Mouse (Mus musculus) left cerebral cortex, postnatal 36 days (tissue): ENCODE results near the gene Trmt61a. TPM values are rescaled to one million over a fixed set of nuclear protein-coding genes. Genes with fewer than 3 reads are reported as not detected.
A peak's percentile ranks its signal among the peaks of the same experiment; 100 is the strongest.
"Not testable (repeated sequence)": the region's sequence is repeated elsewhere in the genome, so short reads cannot be mapped to it uniquely, and the experiment has no call there.

Source experiments
- DNase-seq, 2 experiments: peaks; one replicate each; pipeline ENCODE4 v3.0.0; 2021 to 2022; ENCODE audit warnings: low spot score in 2 of 2, mixed read lengths in 1 of 2
- intact Hi-C: fragments of 180-260 bp; cut with DNase I; formaldehyde crosslinking; loops from one replicate; pipeline ENCODE4 v1.15.1; 2025
- total RNA-seq, 2 experiments: library from RNA; stranded (reverse); gene quantifications; 2 replicates each; pipeline ENCODE4 v1.2.3; 2021

The Trmt61a gene
- total RNA-seq = 10 to 100 TPM; 16.9 to 22.0 TPM

DNA sequence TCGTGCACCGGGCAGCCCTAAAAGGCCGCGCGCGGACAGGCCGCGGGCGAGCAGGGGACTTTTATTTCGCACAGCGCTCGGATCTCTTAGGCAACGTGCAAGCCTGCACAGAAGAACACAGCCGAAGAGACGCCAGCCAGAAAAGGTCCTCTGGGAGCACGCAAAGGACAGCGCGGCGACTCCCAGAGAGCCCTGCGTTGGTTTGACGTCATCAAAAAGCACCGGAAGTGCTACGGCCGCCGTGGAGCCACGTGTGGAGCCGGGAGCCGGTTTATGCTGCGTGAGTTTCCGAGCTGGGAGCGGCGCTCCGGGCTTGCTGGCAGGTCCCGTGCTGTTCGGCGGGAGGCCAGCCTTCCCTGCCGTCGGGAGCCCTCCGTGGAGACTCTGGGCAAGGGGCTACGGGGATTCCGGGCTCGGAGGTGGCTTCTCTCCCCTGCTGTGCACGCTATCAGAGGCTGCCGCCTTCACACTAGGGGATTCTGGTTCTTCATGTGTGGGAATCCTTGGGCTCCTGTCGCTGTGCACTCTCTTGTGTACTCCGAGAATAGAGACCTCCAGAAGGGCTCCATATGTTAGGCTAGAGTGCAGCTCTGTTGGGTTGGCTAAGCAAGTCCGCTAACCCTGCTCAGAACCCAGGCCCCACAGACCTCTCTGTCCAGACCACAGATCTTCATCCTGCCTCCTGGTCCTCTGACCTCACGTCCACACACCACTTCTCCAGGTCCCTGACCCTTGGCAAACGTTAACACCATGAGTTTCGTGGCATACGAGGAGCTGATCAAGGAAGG, at the start of gene Trmt61a:
Gene Trmt61a, plus strand, starts transcription at position 224 of the 788 bp plus-strand sequence.
- peak; percentile 87 to 89 for DNase-seq
- intact Hi-C loops = no loop called here

DNA sequence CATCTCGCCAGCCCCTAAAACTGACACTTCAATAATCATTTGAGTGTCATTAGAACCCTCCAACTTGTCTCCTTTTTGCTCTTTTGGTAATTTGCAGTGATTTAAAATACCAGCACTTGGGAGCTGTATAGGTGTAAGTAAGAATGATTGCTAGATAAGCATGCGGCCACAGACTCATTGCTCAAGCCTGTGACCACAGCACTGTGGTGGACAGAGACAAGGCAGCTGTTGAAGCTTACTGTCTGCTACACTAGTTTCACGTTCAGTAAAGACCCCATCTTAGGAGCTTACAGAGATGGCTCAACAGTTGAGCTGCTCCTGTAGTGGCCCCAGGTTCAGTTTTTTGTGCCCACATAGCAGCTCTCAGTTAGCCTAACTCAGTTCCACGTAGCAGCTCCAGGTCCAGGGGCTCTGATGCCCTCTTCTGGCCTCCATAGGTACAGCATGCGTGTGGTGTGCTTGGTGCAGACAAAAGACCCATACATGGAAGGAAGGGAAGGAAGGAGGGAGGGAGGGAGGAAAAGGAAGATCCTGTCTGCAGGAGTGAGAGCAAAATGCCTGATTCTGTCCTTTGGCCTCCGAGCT, 29.8 kb upstream of the Trmt61a start:
- peak; percentile 63 to 64 for DNase-seq
- intact Hi-C loops = loop anchor here (5.0 to 10.0 kb wide), 2 partner anchors 71 to 223 kb away; no protein-coding TSS in a partner anchor

DNA sequence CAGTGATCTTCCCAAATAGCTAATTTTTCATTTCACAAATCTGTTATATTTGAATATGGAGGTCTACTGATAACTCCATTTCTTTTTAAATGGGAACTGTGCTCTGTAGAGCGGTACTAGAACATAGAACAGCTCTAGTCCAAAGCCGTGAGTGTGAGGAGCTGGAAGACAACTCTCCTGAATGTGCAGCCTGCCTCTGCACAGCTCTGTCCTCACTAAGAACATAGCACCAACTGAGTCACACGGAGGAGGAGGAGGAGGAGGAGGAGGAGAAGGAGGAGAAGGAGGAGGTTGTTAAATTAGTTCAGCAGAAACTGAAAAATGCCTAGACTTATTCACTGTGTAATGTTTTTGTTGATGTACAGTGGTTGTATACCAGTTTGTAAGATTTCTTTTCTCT, 25.0 kb upstream of the Trmt61a start:
- DNase-seq = no peak
- intact Hi-C loops = loop anchor here (5.0 kb wide), 1 partner anchor 44 kb away; no protein-coding TSS in a partner anchor

DNA sequence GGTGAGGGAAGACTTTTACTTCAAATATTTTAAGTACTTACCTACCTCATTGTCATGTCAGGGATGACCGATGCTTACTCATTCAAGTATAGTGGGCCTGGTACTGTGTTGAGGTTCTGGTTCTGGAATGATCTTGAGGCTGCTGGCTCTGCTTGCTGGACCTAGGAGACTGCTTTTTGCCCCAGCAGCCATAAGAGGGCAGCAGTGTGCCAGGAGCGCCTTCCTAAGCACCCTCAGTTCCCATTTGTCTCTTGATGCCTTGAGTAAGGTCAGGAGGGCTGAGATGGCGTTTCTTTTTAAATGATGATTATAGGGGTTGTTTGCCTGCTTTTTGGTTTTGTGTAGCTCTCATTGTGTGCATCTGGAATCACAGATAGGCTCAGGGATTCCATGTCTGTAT, 24.5 kb upstream of the Trmt61a start:
- intact Hi-C loops = loop anchor here (5.0 kb wide), 1 partner anchor 44 kb away; no protein-coding TSS in a partner anchor
- DNase-seq = peak; percentile 75 to 76

DNA sequence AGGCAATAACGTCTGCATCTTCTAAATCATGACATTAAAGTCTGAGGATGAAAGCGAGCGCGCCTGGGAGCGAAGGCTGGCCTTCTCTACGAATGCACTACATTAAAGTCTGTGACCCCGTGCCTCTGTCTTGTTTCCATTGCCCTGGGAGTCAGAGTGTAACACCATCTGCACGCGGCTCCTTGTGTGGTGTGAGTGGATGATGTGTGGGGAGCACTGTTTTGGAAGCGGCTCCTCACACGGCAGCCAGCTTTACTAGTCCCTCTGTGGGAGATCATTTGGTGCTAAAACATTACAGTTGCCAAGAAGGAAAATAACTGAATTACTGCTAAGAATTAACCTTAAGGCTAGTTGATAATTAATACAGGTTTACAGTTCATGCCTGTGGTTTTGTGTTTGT, 22.2 kb upstream of the Trmt61a start:
- DNase-seq = no peak
- intact Hi-C loops = no loop called here

DNA sequence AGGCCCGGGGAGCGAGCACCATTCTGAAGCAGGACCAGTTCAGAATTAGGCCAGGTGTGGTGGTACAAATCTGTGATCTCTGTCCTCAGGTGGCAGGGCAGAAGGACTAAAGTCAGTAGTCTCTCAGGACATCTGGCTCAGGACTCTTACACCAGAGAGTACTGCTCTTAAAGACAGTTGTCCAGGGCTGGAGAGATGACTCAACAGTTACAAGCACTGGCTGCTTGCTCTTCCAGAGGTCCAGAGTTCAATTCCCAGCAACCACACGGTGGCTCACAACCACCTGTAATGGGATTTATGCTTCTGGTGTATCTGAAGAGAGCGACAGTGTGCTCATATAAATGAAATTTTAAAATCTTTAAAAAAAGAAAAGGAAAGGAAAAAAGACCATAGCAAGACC, 18.6 kb upstream of the Trmt61a start:
- intact Hi-C loops = no loop called here

DNA sequence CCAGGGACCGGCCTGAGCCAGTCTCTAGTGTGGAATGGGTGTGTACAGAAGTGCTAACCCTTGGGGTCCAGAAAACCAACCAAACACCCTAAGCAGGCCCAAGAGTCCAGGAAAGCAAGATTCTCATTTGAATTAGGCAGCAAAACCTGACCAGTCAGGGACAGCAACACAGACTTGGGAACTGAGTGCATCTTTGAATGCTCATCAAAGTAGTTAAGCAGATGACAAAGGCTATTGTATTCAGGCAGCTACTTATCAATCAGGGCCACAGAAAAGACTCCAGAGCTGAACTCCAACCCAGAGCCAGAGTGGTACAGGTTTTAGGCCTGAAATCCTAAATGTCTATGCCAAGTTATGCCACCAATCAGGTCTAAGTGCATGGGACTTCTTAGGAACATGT, 17.3 kb upstream of the Trmt61a start:
- DNase-seq = no peak
- intact Hi-C loops = no loop called here

More for the DNA sequence above, 18.6 kb upstream of the Trmt61a start:
- DNase-seq = no peak

DNA sequence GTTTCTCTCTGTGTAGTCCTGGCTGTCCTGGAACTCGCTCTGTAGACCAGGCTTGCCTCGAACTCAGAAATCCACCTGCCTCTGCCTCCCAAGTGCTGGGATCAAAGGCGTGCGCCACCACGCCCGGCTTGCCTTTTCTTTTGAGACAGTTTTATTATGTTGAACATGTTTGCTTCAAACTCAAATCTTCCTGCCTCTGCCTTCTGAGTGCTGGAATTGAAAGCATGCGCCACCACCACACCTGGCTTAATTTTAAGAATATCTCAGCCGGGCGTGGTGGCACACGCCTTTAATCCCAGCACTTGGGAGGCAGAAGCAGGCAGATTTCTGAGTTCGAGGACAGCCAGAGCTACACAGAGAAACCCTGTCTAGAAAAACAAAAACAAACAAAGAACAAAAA, 16.4 kb upstream of the Trmt61a start:
- intact Hi-C loops, DNase-seq: not testable (repeated sequence)

DNA sequence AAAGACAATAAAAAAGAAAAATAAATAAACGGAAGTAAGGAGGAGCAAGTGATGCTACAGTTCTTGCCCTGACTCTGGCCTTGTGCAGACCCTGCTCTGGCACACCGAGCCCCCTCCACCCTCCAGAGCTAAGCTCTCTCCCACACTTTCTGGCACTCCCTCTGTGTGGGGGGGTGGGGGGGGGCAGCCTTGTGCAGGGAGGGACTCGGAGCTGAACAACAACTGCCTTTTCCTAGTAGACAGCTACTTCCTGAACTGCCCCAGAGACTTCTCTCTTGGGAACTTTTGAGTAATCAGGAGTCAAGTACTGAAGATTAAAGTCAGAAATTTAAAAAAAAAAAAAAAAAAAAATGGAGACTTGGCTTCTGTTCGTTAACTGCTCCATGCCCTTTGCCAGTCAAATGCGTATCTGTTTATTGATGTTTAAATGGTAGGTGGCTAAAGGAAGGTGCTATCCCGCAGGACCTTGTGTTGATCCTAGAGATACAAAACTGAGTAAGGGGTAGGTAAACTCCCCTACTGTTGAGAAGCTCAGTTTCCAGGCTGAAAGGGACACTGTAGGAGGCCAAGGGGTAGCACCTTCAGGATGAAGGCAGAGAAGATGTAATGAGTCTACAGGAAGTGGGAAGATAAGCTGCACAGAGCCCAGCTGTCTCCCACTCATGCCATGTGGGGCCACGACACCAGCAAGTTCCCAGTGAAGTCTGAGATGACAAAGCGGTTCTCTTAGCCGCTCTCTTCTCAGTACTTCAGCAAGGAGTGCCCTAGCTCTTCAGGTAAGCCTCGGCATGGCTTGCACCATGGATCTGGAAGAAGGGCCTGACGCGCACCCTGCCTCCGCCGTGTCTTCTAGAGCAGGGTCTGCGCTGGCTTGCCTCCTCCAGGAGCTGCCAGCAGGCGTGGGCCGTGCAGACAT, 14.4 kb upstream of the Trmt61a start:
- peak in 1 of 2 experiments; percentile 44 for DNase-seq

DNA sequence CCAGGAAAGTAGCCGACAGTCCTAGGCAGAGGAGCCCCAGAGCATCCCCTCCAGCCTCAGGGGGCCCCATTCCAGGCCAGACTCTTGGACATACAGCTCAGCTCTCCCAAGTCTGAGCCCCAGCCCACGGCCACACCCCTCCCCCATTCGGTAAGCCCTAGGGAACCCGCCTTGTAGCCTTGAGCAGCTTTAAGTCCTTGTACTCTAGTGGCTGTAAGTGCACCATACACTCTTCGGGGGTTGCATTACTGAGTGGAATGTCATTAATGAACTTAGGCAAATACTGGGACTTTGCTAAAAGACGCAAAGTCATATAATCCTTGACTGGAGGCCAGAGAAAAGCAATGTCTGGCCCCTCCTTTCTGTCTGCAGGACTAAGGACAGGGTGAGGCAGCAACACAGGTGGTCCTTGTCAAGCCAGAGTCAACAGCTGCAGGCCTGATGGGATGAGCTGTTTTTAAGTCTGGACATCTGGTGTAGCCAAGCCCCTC, 13.7 kb upstream of the Trmt61a start:
- intact Hi-C loops = no loop called here

More for the DNA sequence above, 14.4 kb upstream of the Trmt61a start:
- intact Hi-C loops = no loop called here

DNA sequence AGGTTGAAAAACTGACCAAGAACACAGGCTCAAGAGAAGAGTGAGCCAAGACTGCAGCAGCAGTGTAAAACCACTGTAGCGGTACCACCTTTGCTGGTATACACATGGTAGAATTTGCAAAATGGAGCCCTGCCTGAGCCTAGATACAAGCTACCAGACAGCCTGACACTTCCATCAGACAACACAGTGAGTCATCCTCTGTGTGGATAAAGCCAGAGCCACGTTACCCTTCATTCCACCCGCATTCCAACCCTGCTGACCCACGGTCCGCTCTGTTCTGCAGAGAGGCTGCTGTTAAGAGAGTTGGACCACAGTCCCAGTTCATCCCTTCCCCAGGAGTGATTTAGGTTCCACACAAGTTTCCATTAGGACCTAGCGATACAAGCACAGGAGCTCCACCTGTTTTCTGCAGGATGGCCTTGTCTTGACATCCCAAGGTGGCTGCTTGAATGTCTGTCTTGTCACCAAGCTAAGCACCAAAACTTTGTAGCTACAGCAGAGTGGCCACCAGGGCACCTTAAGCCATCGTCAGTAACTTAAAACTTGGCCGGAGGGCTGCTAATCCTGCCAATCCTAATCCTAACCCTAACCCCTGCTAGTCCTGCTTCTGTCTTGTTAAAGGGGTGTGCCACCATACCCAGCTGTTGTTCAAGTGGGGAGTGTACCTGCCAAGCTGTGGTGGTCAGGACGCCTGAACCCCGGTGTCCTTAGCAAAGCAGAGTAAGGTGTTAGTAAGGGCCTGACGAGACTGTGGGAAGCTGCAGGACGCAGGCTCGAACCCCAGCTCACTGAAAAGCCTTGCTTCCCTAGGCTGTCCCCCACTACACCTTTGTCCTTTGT, 12.6 kb upstream of the Trmt61a start:
- intact Hi-C loops = loop anchor here (5.0 kb wide), 1 partner anchor 47 kb away; the partner anchor contains the start of genes Apopt1 and Bag5
- DNase-seq = no peak

More for the DNA sequence above, 13.7 kb upstream of the Trmt61a start:
- no peak for DNase-seq

DNA sequence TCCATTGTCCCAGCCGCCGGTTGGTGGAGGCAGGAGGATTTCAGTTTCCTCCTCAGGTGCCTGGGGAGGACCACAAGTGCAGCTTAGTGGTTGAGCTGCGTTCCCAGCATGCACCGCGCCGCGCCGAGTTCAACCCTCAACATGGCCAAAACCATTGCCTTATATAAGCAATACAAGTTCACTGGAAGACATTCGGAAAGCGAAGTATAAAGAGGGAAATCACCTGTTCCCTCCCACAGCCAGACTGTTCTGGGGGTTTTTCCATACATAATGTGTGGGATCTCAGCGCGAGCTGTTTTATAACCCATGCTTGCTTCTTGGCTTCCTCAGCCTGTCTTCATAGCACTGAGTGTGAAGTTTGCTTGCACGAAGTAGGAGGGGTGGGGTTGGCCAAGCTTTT, 11.5 kb upstream of the Trmt61a start:
- DNase-seq = peak; percentile 78 to 87
- intact Hi-C loops = loop anchor here (5.0 kb wide), 1 partner anchor 46 kb away; the partner anchor contains the start of genes Apopt1 and Bag5

DNA sequence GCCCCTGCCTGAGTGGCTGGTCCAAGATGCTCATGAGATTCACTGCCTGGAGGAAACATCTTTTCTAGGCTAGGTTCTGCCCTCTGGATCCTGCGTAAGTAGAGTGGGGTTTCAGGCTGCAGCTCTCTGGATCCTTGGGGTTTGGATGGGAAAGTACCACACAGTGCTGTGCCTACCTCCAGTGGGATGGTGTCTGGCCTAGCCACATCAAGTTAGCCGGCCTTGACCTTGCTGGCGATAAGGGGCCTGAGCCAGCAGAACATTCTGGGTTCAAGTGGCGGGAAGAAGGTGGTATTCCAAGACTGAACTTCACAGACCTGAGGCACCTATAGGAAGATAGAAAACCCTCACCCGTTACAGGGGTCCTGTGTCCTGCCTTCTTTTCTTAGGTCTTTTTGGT, 10.5 kb upstream of the Trmt61a start:
- DNase-seq = no peak
- intact Hi-C loops = loop anchor here (5.0 kb wide), 1 partner anchor 45 kb away; the partner anchor contains the start of genes Apopt1 and Bag5

DNA sequence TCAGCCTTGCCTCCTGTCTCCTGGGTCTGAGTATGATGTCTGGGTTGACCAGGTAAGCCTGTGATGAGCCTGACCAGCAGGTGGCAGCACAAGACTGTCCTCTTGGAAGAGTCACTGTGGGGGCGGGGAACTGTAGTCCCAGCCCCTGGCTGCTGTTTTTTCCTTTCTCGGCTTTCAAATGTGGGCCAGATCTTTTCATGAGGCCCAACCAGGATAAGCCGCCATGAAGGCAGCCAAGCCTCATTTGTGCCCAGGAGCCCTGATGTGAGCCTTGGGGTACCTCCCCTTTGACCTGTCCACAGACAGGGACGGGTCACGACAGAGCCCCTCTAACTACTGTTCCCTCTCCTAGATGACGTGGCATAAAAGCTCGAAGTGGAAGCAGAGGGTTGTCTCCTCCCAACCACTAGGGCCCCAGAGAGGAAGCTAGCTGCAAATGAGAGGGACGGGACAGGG, 9.4 kb upstream of the Trmt61a start:
- DNase-seq = peak; percentile 92 to 95
- intact Hi-C loops = loop anchor here (2.0 to 5.0 kb wide), 2 partner anchors 44 to 64 kb away; partner anchors contain the start of genes Apopt1 and Bag5

DNA sequence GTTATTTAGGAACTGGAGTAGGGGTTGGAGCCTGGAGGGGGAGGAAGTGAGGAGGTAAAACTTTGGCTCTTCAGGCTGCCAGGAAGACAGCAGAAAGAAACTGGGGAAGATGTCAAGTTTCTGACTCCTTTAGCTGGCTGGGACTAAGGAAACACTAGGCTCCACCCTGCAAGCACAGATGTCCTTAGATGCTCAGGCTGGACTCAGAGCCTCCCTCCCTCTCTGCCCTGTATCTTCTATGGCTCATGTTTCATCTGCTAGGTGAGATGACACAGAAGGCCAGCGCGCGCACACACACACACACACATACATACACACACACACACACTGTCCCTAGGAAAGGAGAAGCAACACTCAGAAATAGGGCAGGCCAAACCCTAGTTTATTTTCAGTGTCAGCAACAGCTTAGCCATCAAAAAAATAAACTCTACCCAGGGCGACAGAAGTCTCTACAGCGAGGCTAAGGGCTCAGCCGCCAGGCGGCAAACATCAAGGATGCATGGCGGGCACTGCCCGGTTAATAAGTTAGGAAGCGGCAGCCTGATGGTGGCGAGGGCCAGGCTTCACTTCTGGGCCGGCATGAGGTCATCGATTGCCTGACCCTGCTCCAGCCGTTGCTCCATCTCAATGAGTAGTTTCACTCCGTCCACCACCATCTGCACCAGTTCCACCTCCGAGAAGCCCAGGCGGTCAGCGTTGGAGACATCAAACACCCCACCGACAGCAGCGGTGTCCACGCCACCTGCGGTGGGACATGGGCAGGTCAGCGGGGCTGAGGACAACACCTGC, 8.7 kb upstream of the Trmt61a start:
- peak in 1 of 2 experiments; percentile 39 for DNase-seq
- intact Hi-C loops = loop anchor here (2.0 to 5.0 kb wide), 2 partner anchors 43 to 64 kb away; partner anchors contain the start of genes Apopt1 and Bag5

DNA sequence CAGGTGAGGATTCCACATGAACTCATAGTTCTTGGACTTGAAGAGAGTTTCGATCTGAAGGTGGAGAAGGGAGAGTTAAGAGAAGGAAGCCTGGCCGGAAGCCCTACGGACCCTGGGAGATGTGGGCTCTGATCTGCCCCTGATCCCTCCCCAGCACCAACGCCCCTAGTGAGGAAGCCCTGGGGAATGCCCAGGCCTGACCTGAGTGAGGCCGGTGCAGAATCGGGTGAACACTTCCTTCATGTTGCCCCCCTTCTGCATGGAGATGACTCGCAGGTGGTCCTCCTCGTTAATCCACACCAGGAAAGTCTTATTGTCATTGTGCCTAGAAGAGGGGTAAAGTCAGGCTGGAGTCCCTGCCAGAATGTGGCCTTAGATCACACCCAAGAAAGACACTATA, 7.9 kb upstream of the Trmt61a start:
- peak in 1 of 2 experiments; percentile 33 for DNase-seq
- intact Hi-C loops = loop anchor here (2.0 to 5.0 kb wide), 2 partner anchors 42 to 63 kb away; partner anchors contain the start of genes Apopt1 and Bag5

DNA sequence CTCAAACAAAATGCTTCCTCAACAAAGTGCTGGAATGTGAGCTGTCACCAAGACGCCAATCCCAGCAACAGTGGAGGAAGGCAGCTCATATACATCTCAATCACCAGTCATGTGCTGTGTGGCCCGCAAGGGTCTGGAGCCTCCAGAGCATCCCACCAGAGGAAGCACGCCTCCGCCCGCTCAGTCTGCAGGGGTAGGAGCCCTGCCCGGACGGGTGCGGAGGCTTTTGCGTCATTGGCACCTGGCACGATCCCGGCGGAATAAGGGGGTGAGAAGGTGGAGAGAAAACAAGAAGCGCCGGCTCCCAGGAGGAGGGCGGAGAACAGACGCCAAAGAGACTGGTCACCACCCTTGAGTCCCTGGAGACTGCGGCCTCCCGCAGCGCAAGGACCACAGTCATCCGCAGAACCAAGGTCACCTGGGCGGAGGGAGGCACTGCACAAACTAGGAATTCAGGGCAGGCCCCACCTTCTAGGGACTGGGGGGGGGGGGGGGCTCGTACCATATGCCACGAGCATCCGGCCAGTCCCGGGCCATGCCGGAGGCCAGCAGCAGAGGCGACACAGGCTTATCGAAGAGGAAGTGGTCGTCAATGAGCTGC, 7.4 kb upstream of the Trmt61a start:
- intact Hi-C loops = no loop called here
- DNase-seq = peak; percentile 69 to 88
